Mouse (Mus musculus): ENCODE data around the gene Gins2. TPM values are rescaled to one million over a fixed set of nuclear protein-coding genes. Genes with fewer than 3 reads are reported as not detected.

The Gins2 gene
- polyA plus RNA-seq, 2 experiments: 37.5 to 63.4 TPM

GRCm38 (mm10) chr8:120557170-120557965, 31.7 kb downstream of the Gins2 start:
- DNase-seq (ENCODE audit: low read depth in 3 of 3, low spot score in 3 of 3): no peak
- no peak for TF ChIP-seq EP300 (IDR thresholded peaks at IDR 0.05; ENCODE audit: low read depth)
- no peak for TF ChIP-seq CTCF (IDR thresholded peaks at IDR 0.05; ENCODE audit: low read depth)
- no peaks in the 10 kb centered on the region for H3K9me3 ChIP-seq (ENCODE audit: control insufficient read depth, low read length)
- no peak overlapping the region for H3K27ac ChIP-seq
- H3K36me3 ChIP-seq (replicated peaks; ENCODE audit: control insufficient read depth, insufficient read depth, low read depth): peaks cover 54% of the 10 kb centered on the region
- H3K27me3 ChIP-seq (ENCODE audit: control insufficient read depth, insufficient read depth, low read length): no peaks in the 10 kb centered on the region
- ATAC-seq (ENCODE audit: insufficient read depth): no peak
- WGBS (ENCODE audit: insufficient replicate concordance): 66% methylated on average over 15 of the region's 15 CpGs
- no peak overlapping the region for H3K9ac ChIP-seq (replicated peaks)
- H3K4me1 ChIP-seq (replicated peaks; ENCODE audit: control insufficient read depth in 2 of 2, insufficient read depth in 2 of 2, low read length in 1 of 2): peaks cover 4 to 8% of the 10 kb centered on the region in 2 experiments; a peak in 3 of 4 replicates
- no peak overlapping the region for H3K4me3 ChIP-seq (ENCODE audit: insufficient read depth in 1 of 2, low read depth in 2 of 2, low read length in 2 of 2)
- no peak overlapping the region for H3K4me2 ChIP-seq (ENCODE audit: low read depth)

GRCm38 (mm10) chr8:120556198-120556892, 32.8 kb downstream of the Gins2 start:
- 47% methylated on average over 20 of the region's 20 CpGs for WGBS (ENCODE audit: insufficient replicate concordance)
- Histone ChIP-seq H3K4me2 (ENCODE audit: low read depth) (no peak overlapping the region), H3K36me3 (replicated peaks; ENCODE audit: control insufficient read depth, insufficient read depth, low read depth) (peaks cover 52% of the 10 kb centered on the region)

GRCm38 (mm10) chr8:120554466-120555039, 34.6 kb downstream of the Gins2 start:
- Histone ChIP-seq H3K4me1 (replicated peaks; ENCODE audit: control insufficient read depth in 2 of 2, insufficient read depth in 2 of 2, low read length in 1 of 2) (peaks cover 4 to 8% of the 10 kb centered on the region in 2 experiments; a peak in 3 of 4 replicates), H3K4me2 (ENCODE audit: low read depth) (no peak overlapping the region), H3K4me3 (ENCODE audit: insufficient read depth in 1 of 2, low read depth in 2 of 2, low read length in 2 of 2) (no peak overlapping the region), H3K27me3 (ENCODE audit: control insufficient read depth, insufficient read depth, low read length) (no peaks in the 10 kb centered on the region), H3K27ac (no peak overlapping the region), H3K9me3 (ENCODE audit: control insufficient read depth, low read length) (no peaks in the 10 kb centered on the region), H3K9ac (replicated peaks) (no peak overlapping the region), H3K36me3 (replicated peaks; ENCODE audit: control insufficient read depth, insufficient read depth, low read depth) (peaks cover 44% of the 10 kb centered on the region)
- DNase-seq (ENCODE audit: low read depth in 3 of 3, low spot score in 3 of 3): no peak
- TF ChIP-seq CTCF (IDR thresholded peaks at IDR 0.05; ENCODE audit: low read depth): no peak
- no peak for TF ChIP-seq EP300 (IDR thresholded peaks at IDR 0.05; ENCODE audit: low read depth)
- ATAC-seq (ENCODE audit: insufficient read depth): no peak
- 89% methylated on average over 18 of the region's 18 CpGs for WGBS (ENCODE audit: insufficient replicate concordance)

More at GRCm38 (mm10) chr8:120556198-120556892, 32.8 kb downstream of the Gins2 start:
- ATAC-seq (ENCODE audit: insufficient read depth): no peak
- TF ChIP-seq EP300 (IDR thresholded peaks at IDR 0.05; ENCODE audit: low read depth) (no peak), CTCF (IDR thresholded peaks at IDR 0.05; ENCODE audit: low read depth) (no peak)
- no peak overlapping the region for H3K4me3 ChIP-seq (ENCODE audit: insufficient read depth in 1 of 2, low read depth in 2 of 2, low read length in 2 of 2)
- H3K4me1 ChIP-seq (replicated peaks; ENCODE audit: control insufficient read depth in 2 of 2, insufficient read depth in 2 of 2, low read length in 1 of 2): peaks cover 4 to 8% of the 10 kb centered on the region in 2 experiments; a peak in 3 of 4 replicates
- H3K9ac ChIP-seq (replicated peaks): no peak overlapping the region
- H3K9me3 ChIP-seq (ENCODE audit: control insufficient read depth, low read length): no peaks in the 10 kb centered on the region
- no peak overlapping the region for H3K27ac ChIP-seq
- DNase-seq (ENCODE audit: low read depth in 3 of 3, low spot score in 3 of 3): no peak
- H3K27me3 ChIP-seq (ENCODE audit: control insufficient read depth, insufficient read depth, low read length): no peaks in the 10 kb centered on the region

- 86% methylated on average over 24 of the region's 24 CpGs for WGBS (ENCODE audit: insufficient replicate concordance)
- H3K4me2 ChIP-seq (ENCODE audit: low read depth): no peak overlapping the region
- H3K9ac ChIP-seq (replicated peaks): no peak overlapping the region
- H3K27me3 ChIP-seq (ENCODE audit: control insufficient read depth, insufficient read depth, low read length): no peaks in the 10 kb centered on the region
- peaks cover 35% of the 10 kb centered on the region for H3K36me3 ChIP-seq (replicated peaks; ENCODE audit: control insufficient read depth, insufficient read depth, low read depth)
- no peak for DNase-seq (ENCODE audit: low read depth in 3 of 3, low spot score in 3 of 3)
- H3K4me3 ChIP-seq (ENCODE audit: insufficient read depth in 1 of 2, low read depth in 2 of 2, low read length in 2 of 2): no peak overlapping the region
- H3K27ac ChIP-seq: no peak overlapping the region
- TF ChIP-seq CTCF (IDR thresholded peaks at IDR 0.05; ENCODE audit: low read depth): peak; percentile 36; the same call in 1 of the 2 replicates
- no peak for TF ChIP-seq EP300 (IDR thresholded peaks at IDR 0.05; ENCODE audit: low read depth)
- no peak for ATAC-seq (ENCODE audit: insufficient read depth)
- H3K9me3 ChIP-seq (ENCODE audit: control insufficient read depth, low read length): no peaks in the 10 kb centered on the region
- H3K4me1 ChIP-seq (replicated peaks; ENCODE audit: control insufficient read depth in 2 of 2, insufficient read depth in 2 of 2, low read length in 1 of 2): peaks cover 4 to 8% of the 10 kb centered on the region in 2 experiments; a peak in 3 of 4 replicates
Observed at GRCm38 (mm10) chr8:120553441-120554123, 35.5 kb downstream of the Gins2 start.

All from liver, embryonic 14.5 days (tissue).